Mouse (Mus musculus): ENCODE data around the gene Srrm1. TPM values are rescaled to one million over a fixed set of nuclear protein-coding genes. Genes with fewer than 3 reads are reported as not detected.
"Not testable (repeated sequence)": the region's sequence is repeated elsewhere in the genome, so short reads cannot be mapped to it uniquely, and the experiment has no call there.

Srrm1 gene
- total RNA-seq, 2 experiments from 2014 or later: 448 to 462 TPM

- no peak for ATAC-seq (replicated peaks; ENCODE audit: low FRiP score, poor library complexity, severe bottlenecking)
Measured at GRCm38 (mm10) chr4:135282651-135283290, 70.3 kb downstream of the Srrm1 start.

GRCm38 (mm10) chr4:135280016-135280415 is 73.1 kb downstream of the Srrm1 start:
- ATAC-seq (replicated peaks; ENCODE audit: low FRiP score, poor library complexity, severe bottlenecking): not testable (repeated sequence)

GRCm38 (mm10) chr4:135276681-135277379 is 76.3 kb downstream of the Srrm1 start:
- ATAC-seq (replicated peaks; ENCODE audit: low FRiP score, poor library complexity, severe bottlenecking): no peak

- ATAC-seq (replicated peaks; ENCODE audit: low FRiP score, poor library complexity, severe bottlenecking): no peak
Measured at GRCm38 (mm10) chr4:135274761-135275160, 78.4 kb downstream of the Srrm1 start.

- no peak for ATAC-seq (replicated peaks; ENCODE audit: low FRiP score, poor library complexity, severe bottlenecking)
Measured at GRCm38 (mm10) chr4:135273307-135273682, 79.8 kb downstream of the Srrm1 start.

GRCm38 (mm10) chr4:135272640-135273306 is 80.3 kb downstream of the Srrm1 start, which contains the start of gene Clic4:
TSS of gene Clic4 (minus strand) at chr4:135272814.
- peak; percentile 85 for ATAC-seq (replicated peaks; ENCODE audit: low FRiP score, poor library complexity, severe bottlenecking)

- ATAC-seq (replicated peaks; ENCODE audit: low FRiP score, poor library complexity, severe bottlenecking): peak; percentile 68
Measured at GRCm38 (mm10) chr4:135271881-135272616, 81.1 kb downstream of the Srrm1 start.

GRCm38 (mm10) chr4:135271419-135271828 is 81.7 kb downstream of the Srrm1 start:
- peak; percentile 37; the same call in 1 of the 2 replicates for ATAC-seq (replicated peaks; ENCODE audit: low FRiP score, poor library complexity, severe bottlenecking)

Other genes starting within 250 kb of the Srrm1 start
- 5.9 and 10.8 TPM in 2 replicates for gene Runx3, start 232.7 kb downstream of the Srrm1 start, total RNA-seq (2015; ENCODE audit: low replicate concordance)
- 0.51 TPM in 1 of 2 replicates, not detected in the other for gene Runx3, start 232.7 kb downstream of the Srrm1 start, total RNA-seq (2017; ENCODE audit: low replicate concordance)
- gene Clic4, start 80.5 kb downstream of the Srrm1 start, total RNA-seq (2015; ENCODE audit: low replicate concordance): 121 and 125 TPM in 2 replicates
- 139 and 144 TPM in 2 replicates for gene Clic4, start 80.5 kb downstream of the Srrm1 start, total RNA-seq (2017; ENCODE audit: low replicate concordance)
- gene Ncmap, start 44.9 kb upstream of the Srrm1 start, total RNA-seq (2015; ENCODE audit: low replicate concordance): not detected in 2 replicates
- gene Ncmap, start 44.9 kb upstream of the Srrm1 start, total RNA-seq (2017; ENCODE audit: low replicate concordance): not detected in 2 replicates
- gene Rcan3, start 80.5 kb upstream of the Srrm1 start, total RNA-seq (2015; ENCODE audit: low replicate concordance): 8.0 and 10.8 TPM in 2 replicates
- 8.5 and 9.1 TPM in 2 replicates for gene Rcan3, start 80.5 kb upstream of the Srrm1 start, total RNA-seq (2017; ENCODE audit: low replicate concordance)
- not detected in 2 replicates for gene Stpg1, start 141.5 kb upstream of the Srrm1 start, total RNA-seq (2015; ENCODE audit: low replicate concordance)
- gene Stpg1, start 141.5 kb upstream of the Srrm1 start, total RNA-seq (2017; ENCODE audit: low replicate concordance): not detected in 2 replicates
- gene Nipal3, start 141.7 kb upstream of the Srrm1 start, total RNA-seq (2015; ENCODE audit: low replicate concordance): 7.1 and 7.9 TPM in 2 replicates
- gene Nipal3, start 141.7 kb upstream of the Srrm1 start, total RNA-seq (2017; ENCODE audit: low replicate concordance): 8.5 and 17.2 TPM in 2 replicates
- not detected in 2 replicates for gene Grhl3, start 220.3 kb upstream of the Srrm1 start, total RNA-seq (2015; ENCODE audit: low replicate concordance)
- gene Grhl3, start 220.3 kb upstream of the Srrm1 start, total RNA-seq (2017; ENCODE audit: low replicate concordance): not detected in 2 replicates

Data from erythroid progenitor cell, adult 5-6 weeks (primary cell).